ENCODE assay signal across 20 mouse cellular contexts in genomic region chr1:192937956-192938355, GRCm38 (mm10).
DNase-seq lines count a peak whose midpoint lies in the region; ATAC-seq and TF ChIP-seq lines count a peak whose summit lies in the region.
"Had no signal": no experiment of that assay in that cellular context is flagged by ENCODE, and none has a peak within 500 bp of the region (broad histone marks: within the 10 kb centered on the region; RNA-seq: fewer than 3 reads in every experiment).

No protein-coding gene starts in this region.

- H3K9me3 ChIP-seq in intestine, embryonic 16.5 days (ENCODE audit: control insufficient read depth, low read length), result no peaks in the 10 kb centered on the region
- H3K9me3 ChIP-seq: embryonic facial prominence, embryonic 12.5 days; forebrain, embryonic 15.5 days; heart, embryonic 13.5 days; hindbrain, embryonic 15.5 days had no signal

- no peak for DNase-seq in frontal cortex, adult 2 months (ENCODE audit: extremely low spot score in 1 of 2, low spot score in 1 of 2)
- DNase-seq in brain, embryonic 14.5 days (ENCODE audit: low read depth), result peak; percentile 36
- peak; percentile 32 for DNase-seq in layer of hippocampus, adult 9-10 months (ENCODE audit: low spot score)
- no peak for DNase-seq in right cerebral cortex, adult 18-20 months
- DNase-seq: adrenal gland, postnatal 14 days; cerebellum, adult 11 months; cerebellum, adult 8-10 months; cerebellum, postnatal 25 days; gastrocnemius, adult 2 months; gastrocnemius, postnatal 25 days; heart, postnatal 36 days had no signal

- H3K4me3 ChIP-seq in intestine, embryonic 16.5 days (ENCODE audit: low read length), result no peak overlapping the region
- H3K4me3 ChIP-seq: embryonic facial prominence, embryonic 12.5 days; forebrain, embryonic 15.5 days; gastrocnemius, adult 2 months; heart, embryonic 13.5 days; hindbrain, embryonic 15.5 days had no signal

- no peaks in the 10 kb centered on the region for H3K27me3 ChIP-seq in intestine, embryonic 16.5 days (replicated peaks; ENCODE audit: control insufficient read depth, insufficient read depth, low read length)
- H3K27me3 ChIP-seq: CH12.LX; embryonic facial prominence, embryonic 12.5 days; forebrain, embryonic 15.5 days; heart, embryonic 13.5 days; hindbrain, embryonic 15.5 days; Patski had no signal

- 89% methylated on average over 2 of the region's 2 CpGs for WGBS in intestine, embryonic 16.5 days

- no peaks in the 10 kb centered on the region for H3K4me1 ChIP-seq in intestine, embryonic 16.5 days (ENCODE audit: control insufficient read depth, insufficient read depth, low read length)
- H3K4me1 ChIP-seq: embryonic facial prominence, embryonic 12.5 days; forebrain, embryonic 15.5 days; heart, embryonic 13.5 days; hindbrain, embryonic 15.5 days had no signal

- H3K27ac ChIP-seq in intestine, embryonic 16.5 days (ENCODE audit: low read length), result no peak overlapping the region
- H3K27ac ChIP-seq: embryonic facial prominence, embryonic 12.5 days; forebrain, embryonic 15.5 days; gastrocnemius, adult 2 months; heart, embryonic 13.5 days; hindbrain, embryonic 15.5 days had no signal

- peak; percentile 44 for ATAC-seq in frontal cortex, adult (ENCODE audit: low TSS enrichment)
- no peak for ATAC-seq in intestine, embryonic 16.5 days
- ATAC-seq: activated CD4-positive, CD25-positive, alpha-beta regulatory T cell, adult 4 months; forebrain, embryonic 15.5 days; Patski had no signal

- H3K4me2 ChIP-seq in intestine, embryonic 16.5 days (ENCODE audit: low read depth, low read length), result no peak overlapping the region
- H3K4me2 ChIP-seq: embryonic facial prominence, embryonic 12.5 days; forebrain, embryonic 15.5 days; heart, embryonic 13.5 days; hindbrain, embryonic 15.5 days had no signal

- H3K36me3 ChIP-seq in intestine, embryonic 16.5 days (ENCODE audit: control insufficient read depth, insufficient read depth, low read length), result no peaks in the 10 kb centered on the region
- H3K36me3 ChIP-seq: heart, embryonic 13.5 days had no signal

- no peak for TF ChIP-seq CTCF in brain, embryonic 14.5 days (IDR thresholded peaks at IDR 0.05; ENCODE audit: borderline replicate concordance, extremely low read depth, insufficient read depth, insufficient read length)

- TF ChIP-seq POLR2A in brain, embryonic 14.5 days (IDR thresholded peaks at IDR 0.05; ENCODE audit: borderline replicate concordance, extremely low read depth, insufficient read depth, insufficient read length, poor library complexity, severe bottlenecking), result no peak

- no peak overlapping the region for H3K9ac ChIP-seq in intestine, embryonic 16.5 days (ENCODE audit: low read depth, low read length)
- H3K9ac ChIP-seq: embryonic facial prominence, embryonic 12.5 days; forebrain, embryonic 15.5 days; heart, embryonic 13.5 days; hindbrain, embryonic 15.5 days had no signal

Comparison
In these comparisons a context has a peak if more than half of its experiments do, and no peak if none do; other contexts are left out.
1. DNase-seq: peak in brain, embryonic 14.5 days (single experiment) and layer of hippocampus, adult 9-10 months (single experiment); none in frontal cortex, adult 2 months (0 of 2) and right cerebral cortex, adult 18-20 months (single experiment).